Comparison of ENCODE assay signal across 8 mouse cellular contexts in genomic region chr13:14038911-14039291, GRCm38 (mm10). TPM values are rescaled to one million over a fixed set of nuclear protein-coding genes. Genes with fewer than 3 reads are reported as not detected.
DNase-seq lines count a peak whose midpoint lies in the region; ATAC-seq and TF ChIP-seq lines count a peak whose summit lies in the region.

No protein-coding gene starts in this region.

- TF ChIP-seq POLR2A in embryonic fibroblast, embryonic 13.5 days (IDR thresholded peaks at IDR 0.05; ENCODE audit: low read depth, low read length): no peak

- 1% methylated on average over 8 of the region's 8 CpGs for WGBS in heart, embryonic 15.5 days
- under 1% methylated on average over 8 of the region's 8 CpGs for WGBS in liver, embryonic 12.5 days (ENCODE audit: insufficient replicate concordance)

- H3K9ac ChIP-seq in heart, embryonic 15.5 days: peak overlapping the region; percentile 74
- peak overlapping the region; percentile 88 for H3K9ac ChIP-seq in liver, embryonic 12.5 days

- intact Hi-C loops in heart, postnatal 10 days (cut with DNase I): loop anchor here (1.0 to 5.0 kb wide), 2 partner anchors 24 to 82 kb away; partner anchors contain the start of genes Arid4b and Ggps1

- H3K9me3 ChIP-seq in heart, embryonic 15.5 days (replicated peaks): no peaks in the 10 kb centered on the region
- H3K9me3 ChIP-seq in liver, embryonic 12.5 days (replicated peaks): no peaks in the 10 kb centered on the region

- H3K36me3 ChIP-seq in heart, embryonic 15.5 days: no peaks in the 10 kb centered on the region
- H3K36me3 ChIP-seq in C2C12 (ENCODE audit: control insufficient read depth, insufficient read depth): no peaks in the 10 kb centered on the region
- peaks cover 9% of the 10 kb centered on the region for H3K36me3 ChIP-seq in liver, embryonic 12.5 days

- no peak for TF ChIP-seq CTCF in C2C12 (IDR thresholded peaks at IDR 0.05; ENCODE audit: control insufficient read depth, insufficient read depth, insufficient read length)
- no peak for TF ChIP-seq CTCF in embryonic fibroblast, embryonic 13.5 days (IDR thresholded peaks at IDR 0.05; ENCODE audit: borderline replicate concordance, insufficient read depth, low read length)

- peak overlapping the region; percentile 73 for H3K4me3 ChIP-seq in heart, embryonic 15.5 days
- H3K4me3 ChIP-seq in C2C12 (ENCODE audit: insufficient read depth, poor library complexity, severe bottlenecking): peak overlapping the region; percentile 53
- peak overlapping the region; percentile 56 for H3K4me3 ChIP-seq in embryonic fibroblast, embryonic 13.5 days (ENCODE audit: insufficient read depth, low read length)
- peak overlapping the region; percentile 82 for H3K4me3 ChIP-seq in liver, embryonic 12.5 days

- 0 out of 2 replicates have a peak, but pooled peaks have one; percentile 15 for ATAC-seq in heart, embryonic 15.5 days (replicated peaks; ENCODE audit: insufficient number of reproducible peaks, insufficient read depth, low FRiP score, low read depth)
- ATAC-seq in liver, embryonic 12.5 days: peak; percentile 32
- no peak for ATAC-seq in granulocyte monocyte progenitor cell, adult 5-6 weeks (replicated peaks; ENCODE audit: poor library complexity, severe bottlenecking)

- H3K79me2 ChIP-seq in C2C12 (ENCODE audit: control insufficient read depth, insufficient read depth): peaks cover 54% of the 10 kb centered on the region

- DNase-seq in heart, postnatal 10 days: no peak
- no peak for DNase-seq in urinary bladder, postnatal 25 days (ENCODE audit: low spot score)
- DNase-seq in frontal cortex, postnatal 14 days (ENCODE audit: low spot score in 2 of 2): no peak

- no peaks in the 10 kb centered on the region for H3K27me3 ChIP-seq in heart, embryonic 15.5 days
- no peaks in the 10 kb centered on the region for H3K27me3 ChIP-seq in C2C12 (ENCODE audit: control insufficient read depth, insufficient read depth, insufficient read length)
- H3K27me3 ChIP-seq in liver, embryonic 12.5 days (replicated peaks): no peaks in the 10 kb centered on the region

- peaks cover 10% of the 10 kb centered on the region for H3K4me1 ChIP-seq in heart, embryonic 15.5 days (replicated peaks)
- H3K4me1 ChIP-seq in embryonic fibroblast, embryonic 13.5 days (ENCODE audit: control insufficient read depth, insufficient read depth, low read length): peaks cover 7% of the 10 kb centered on the region; the same call in 1 of the 2 replicates
- peaks cover 53% of the 10 kb centered on the region for H3K4me1 ChIP-seq in liver, embryonic 12.5 days

- H3K79me3 ChIP-seq in C2C12 (ENCODE audit: low read depth): peaks cover 46% of the 10 kb centered on the region

- H3K27ac ChIP-seq in heart, embryonic 15.5 days: peak overlapping the region; percentile 96
- peak overlapping the region; percentile 94 for H3K27ac ChIP-seq in embryonic fibroblast, embryonic 13.5 days (ENCODE audit: insufficient read depth, low read length)
- peak overlapping the region; percentile 96 for H3K27ac ChIP-seq in liver, embryonic 12.5 days

- peak overlapping the region; percentile 89 for H3ac ChIP-seq in C2C12 (ENCODE audit: control insufficient read depth, insufficient read length, low read depth)

- H3K4me2 ChIP-seq in heart, embryonic 15.5 days: peak overlapping the region; percentile 82
- H3K4me2 ChIP-seq in liver, embryonic 12.5 days: peak overlapping the region; percentile 93

TF ChIP-seq in C2C12, 6 proteins besides CTCF, POLR2A, EP300 and RAD21:
- TF ChIP-seq MAX (IDR thresholded peaks at IDR 0.05): no peak
- TF ChIP-seq USF1 (IDR thresholded peaks at IDR 0.05; ENCODE audit: low read depth): no peak
- no peak for TF ChIP-seq MYOD1 (IDR thresholded peaks at IDR 0.05; ENCODE audit: control insufficient read depth, insufficient read length, low read depth)
- no peak for TF ChIP-seq FOSL1 (IDR thresholded peaks at IDR 0.05; ENCODE audit: insufficient read depth, low read length, poor library complexity, severe bottlenecking)
- no peak for TF ChIP-seq MYOG (IDR thresholded peaks at IDR 0.05; ENCODE audit: control insufficient read depth, extremely low read depth, insufficient read length)
- no peak for TF ChIP-seq CEBPB (IDR thresholded peaks at IDR 0.05; ENCODE audit: low read depth)

RNA-seq across cellular contexts. Expression of gene Tbce, which starts 0.5 kb away (rescaled TPM):
- polyA plus RNA-seq in heart, embryonic 15.5 days (2015; fragmentation: Nextera tagmentation; extraction: Ambion mirVana): 33.2 and 37.8 TPM in 2 replicates
- 10 to 100 TPM; 25.8 to 26.7 TPM for total RNA-seq in heart, postnatal 10 days (2021)
- 17.2 TPM for polyA plus RNA-seq in C2C12 (2012; fragmentation: generic; extraction: Trizol)
- polyA plus RNA-seq in embryonic fibroblast, embryonic 13.5 days (2011; ENCODE audit: insufficient read length, low read depth, missing spikeins): 65.9 and 79.8 TPM in 2 replicates
- 35.4 and 38.7 TPM in 2 replicates for polyA plus RNA-seq in liver, embryonic 12.5 days (2016; fragmentation: Nextera tagmentation; extraction: Ambion mirVana)
- total RNA-seq in granulocyte monocyte progenitor cell, adult 5-6 weeks (2014; fragmentation: Nextera tagmentation): 68.9 and 70.4 TPM in 2 replicates
- 34.0 and 44.5 TPM in 2 replicates for total RNA-seq in granulocyte monocyte progenitor cell, adult 5-6 weeks (2017)

RNA-seq across cellular contexts. Expression of gene Arid4b, which starts 24.1 kb away (rescaled TPM):
- polyA plus RNA-seq in heart, embryonic 15.5 days (2015; fragmentation: Nextera tagmentation; extraction: Ambion mirVana): 38.3 and 39.5 TPM in 2 replicates
- 10 to 100 TPM; 28.0 to 29.1 TPM for total RNA-seq in heart, postnatal 10 days (2021)
- 3.2 TPM for polyA plus RNA-seq in C2C12 (2012; fragmentation: generic; extraction: Trizol)
- polyA plus RNA-seq in embryonic fibroblast, embryonic 13.5 days (2011; ENCODE audit: insufficient read length, low read depth, missing spikeins): 36.9 and 41.9 TPM in 2 replicates
- 23.5 and 25.1 TPM in 2 replicates for polyA plus RNA-seq in liver, embryonic 12.5 days (2016; fragmentation: Nextera tagmentation; extraction: Ambion mirVana)
- total RNA-seq in granulocyte monocyte progenitor cell, adult 5-6 weeks (2014; fragmentation: Nextera tagmentation): 23.9 and 26.0 TPM in 2 replicates
- 25.4 and 31.8 TPM in 2 replicates for total RNA-seq in granulocyte monocyte progenitor cell, adult 5-6 weeks (2017)

RNA-seq across cellular contexts. Expression of gene Ggps1, which starts 24.4 kb away (rescaled TPM):
- polyA plus RNA-seq in heart, embryonic 15.5 days (2015; fragmentation: Nextera tagmentation; extraction: Ambion mirVana): 41.0 and 41.4 TPM in 2 replicates
- total RNA-seq in heart, postnatal 10 days (2021): 10 to 100 TPM; 31.8 to 35.8 TPM
- 8.6 TPM for polyA plus RNA-seq in C2C12 (2012; fragmentation: generic; extraction: Trizol)
- 48.3 and 60.4 TPM in 2 replicates for polyA plus RNA-seq in embryonic fibroblast, embryonic 13.5 days (2011; ENCODE audit: insufficient read length, low read depth, missing spikeins)
- polyA plus RNA-seq in liver, embryonic 12.5 days (2016; fragmentation: Nextera tagmentation; extraction: Ambion mirVana): 16.8 and 18.2 TPM in 2 replicates
- total RNA-seq in granulocyte monocyte progenitor cell, adult 5-6 weeks (2014; fragmentation: Nextera tagmentation): 16.4 and 24.7 TPM in 2 replicates
- total RNA-seq in granulocyte monocyte progenitor cell, adult 5-6 weeks (2017): 18.7 and 27.1 TPM in 2 replicates
